Mouse (Mus musculus) forebrain, embryonic 14.5 days (tissue): ENCODE measurements at regions not wholly inside any gene's neighbourhood (a gene's known extent, or its start where the extent isn't known, plus 50 kb on each side); places are given as distances from the start of the nearest gene placed in this dataset.

Source experiments
- ATAC-seq: fragments of 200-750 bp; cut with Nextera tagmentation; 2 replicates; pipeline ENCODE4 v1.8.0; 2017; ENCODE audit warnings: mild to moderate bottlenecking, moderate library complexity
- DNase-seq: peaks from one replicate; pipeline ENCODE4 v3.0.0-alpha.2; 2015; ENCODE audit warnings: low spot score
- H3K27ac ChIP-seq: fragments of 300-500 bp; sonication (generic); 2 replicates; pipeline ENCODE4 v1.5.1; 2014; ENCODE audit warnings: low read depth, mild to moderate bottlenecking, control low read depth, low read length, moderate library complexity
- H3K27me3 ChIP-seq: fragments of 300-500 bp; sonication (generic); replicated peaks from 2 replicates; pipeline ENCODE4 v1.6.1; 2014; ENCODE audit warnings: low read length, control low read depth, mixed read lengths; ENCODE audit not compliant: control insufficient read depth, insufficient read depth
- H3K36me3 ChIP-seq: fragments of 300-500 bp; sonication (generic); 2 replicates; pipeline ENCODE4 v1.6.1; 2014; ENCODE audit warnings: low read length, control low read depth; ENCODE audit not compliant: control insufficient read depth, insufficient read depth
- H3K4me1 ChIP-seq: fragments of 300-500 bp; sonication (generic); 2 replicates; pipeline ENCODE4 v1.6.1; 2014; ENCODE audit warnings: antibody characterized with exemption, low read length, control low read depth; ENCODE audit not compliant: control insufficient read depth, insufficient read depth
- H3K4me2 ChIP-seq: fragments of 300-500 bp; sonication (generic); 2 replicates; pipeline ENCODE4 v1.6.1; 2014; ENCODE audit warnings: mild to moderate bottlenecking, control low read depth, low read length
- H3K4me3 ChIP-seq: fragments of 300-500 bp; sonication (generic); 2 replicates; pipeline ENCODE4 v1.5.1; 2014; ENCODE audit warnings: low read depth, low read length, control low read depth
- H3K9ac ChIP-seq: fragments of 300-500 bp; sonication (generic); 2 replicates; pipeline ENCODE4 v1.6.1; 2014; ENCODE audit warnings: mild to moderate bottlenecking, low read length, control low read depth, moderate library complexity
- H3K9me3 ChIP-seq: fragments of 300-500 bp; sonication (generic); replicated peaks from 2 replicates; pipeline ENCODE4 v1.6.1; 2016; ENCODE audit warnings: low read length, control low read depth, mixed read lengths; ENCODE audit not compliant: control insufficient read depth
- WGBS: fragments of 180-500 bp; shearing (Covaris S2); extraction: QIAGEN DNeasy Blood & Tissue Kit; methylation state at CpG from one replicate; pipeline ENCODE4 v1.1.7; 2014; 5-methylcytosine and 5-hydroxymethylcytosine counted together

DNA sequence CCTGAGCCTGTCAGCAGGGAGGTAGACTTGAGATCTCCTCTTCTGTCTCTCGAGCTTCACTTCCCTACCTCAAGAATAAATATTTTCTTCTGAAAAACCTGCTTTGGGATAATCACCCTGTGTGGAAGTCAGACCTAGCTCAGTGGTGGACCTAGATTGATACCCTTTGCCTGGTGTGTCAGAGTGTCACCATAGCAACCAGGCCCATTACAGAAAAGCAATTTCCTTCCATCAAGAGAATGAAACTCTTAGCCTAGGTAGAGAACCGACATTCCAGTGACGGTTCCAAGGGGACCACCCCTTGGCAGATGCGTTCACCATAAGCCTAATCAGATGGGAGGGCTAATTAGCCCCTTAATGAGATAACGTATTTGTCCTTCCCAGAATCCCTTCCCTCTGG, 389.9 kb downstream of the Adam3 start:
- Histone ChIP-seq H3K27me3 (no peaks in the 10 kb centered on the region), H3K4me3 (no peak overlapping the region), H3K9me3 (no peaks in the 10 kb centered on the region), H3K9ac (no peak overlapping the region), H3K27ac (no peak overlapping the region), H3K36me3 (no peaks in the 10 kb centered on the region), H3K4me1 (no peaks in the 10 kb centered on the region), H3K4me2 (no peak overlapping the region)
- ATAC-seq = no peak
- 19% methylated on average over 5 of the region's 5 CpGs for WGBS
- peak; percentile 16 for DNase-seq

DNA sequence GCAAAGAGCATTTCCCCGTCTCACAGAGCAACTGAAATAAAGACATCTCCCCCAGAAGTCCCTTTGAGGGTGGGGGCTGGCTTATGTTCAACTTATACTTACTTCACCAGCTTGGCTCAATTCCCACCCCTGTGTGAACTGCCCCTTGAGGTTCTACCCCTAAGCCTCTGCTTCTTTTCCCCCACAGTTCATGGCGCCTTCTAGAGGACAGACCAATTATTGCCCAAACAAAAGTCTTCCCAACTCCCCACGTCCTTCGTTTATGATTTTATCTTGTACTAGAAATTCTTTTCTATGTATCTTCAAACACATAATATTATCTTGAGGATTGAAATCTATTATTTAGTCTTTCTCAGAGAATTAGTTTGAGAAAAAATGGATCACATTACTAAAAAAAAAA, 391.9 kb downstream of the Adam3 start:
- no peaks in the 10 kb centered on the region for H3K9me3 ChIP-seq
- 68% methylated on average over 4 of the region's 4 CpGs for WGBS
- no peak for DNase-seq
- no peak for ATAC-seq
- no peak overlapping the region for H3K27ac ChIP-seq
- H3K4me3 ChIP-seq = no peak overlapping the region
- H3K4me1 ChIP-seq = no peaks in the 10 kb centered on the region
- H3K9ac ChIP-seq = no peak overlapping the region
- H3K27me3 ChIP-seq = no peaks in the 10 kb centered on the region
- no peak overlapping the region for H3K4me2 ChIP-seq
- H3K36me3 ChIP-seq = no peaks in the 10 kb centered on the region

DNA sequence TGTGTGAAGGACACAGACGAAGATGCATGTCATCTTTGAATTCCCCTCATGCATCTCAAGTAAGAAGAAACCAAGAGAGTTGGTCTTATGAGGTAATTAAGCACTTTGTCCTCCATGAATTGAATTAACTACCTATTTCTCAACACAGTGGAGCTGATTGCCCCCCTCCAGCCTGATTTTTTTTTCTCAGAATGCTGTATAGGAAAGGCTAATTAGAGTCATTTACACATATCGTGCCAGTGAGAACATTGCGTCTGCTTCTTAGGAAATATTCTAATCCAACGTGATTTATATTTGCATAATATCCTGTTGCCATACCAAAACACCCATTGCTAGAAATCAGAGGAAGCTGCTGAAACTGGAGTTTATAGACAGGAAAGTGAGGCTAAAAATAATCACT, 414.8 kb downstream of the Adam3 start:
- peak; percentile 46; the same call in 1 of the 2 replicates for ATAC-seq
- no peak overlapping the region for H3K4me3 ChIP-seq
- no peaks in the 10 kb centered on the region for H3K4me1 ChIP-seq
- H3K9ac ChIP-seq = no peak overlapping the region
- no peaks in the 10 kb centered on the region for H3K27me3 ChIP-seq
- DNase-seq = peak; percentile 52
- no peak overlapping the region for H3K27ac ChIP-seq
- H3K9me3 ChIP-seq = no peaks in the 10 kb centered on the region
- H3K36me3 ChIP-seq = no peaks in the 10 kb centered on the region
- H3K4me2 ChIP-seq = no peak overlapping the region
- WGBS = 24% methylated on average over 4 of the region's 4 CpGs

DNA sequence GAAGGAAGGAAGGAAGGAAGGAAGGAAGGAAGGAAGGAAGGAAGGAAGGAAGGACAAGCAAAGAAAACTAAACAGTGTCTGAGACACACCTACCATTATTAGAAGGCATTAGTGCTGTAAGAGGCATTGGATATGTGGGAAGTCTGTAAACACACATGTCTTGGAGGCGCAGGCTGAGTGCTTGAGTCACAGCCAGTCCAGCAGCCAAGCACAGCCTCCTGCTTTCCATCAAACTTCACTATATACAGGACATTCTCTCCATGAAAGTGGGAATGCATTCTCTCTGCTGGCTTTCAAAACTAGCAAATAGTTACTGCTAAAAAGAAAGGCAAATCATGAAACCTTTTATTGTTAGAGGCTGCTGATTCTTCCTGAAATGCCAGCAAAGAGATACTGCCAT, 431.1 kb downstream of the Adam3 start:
- no peak overlapping the region for H3K27ac ChIP-seq
- no peaks in the 10 kb centered on the region for H3K9me3 ChIP-seq
- ATAC-seq (no peak), DNase-seq (no peak)
- no peaks in the 10 kb centered on the region for H3K27me3 ChIP-seq
- WGBS = 89% methylated on average over 1 of the region's 1 CpGs
- no peaks in the 10 kb centered on the region for H3K4me1 ChIP-seq
- H3K4me2 ChIP-seq = no peak overlapping the region
- H3K36me3 ChIP-seq = no peaks in the 10 kb centered on the region
- no peak overlapping the region for H3K9ac ChIP-seq
- H3K4me3 ChIP-seq = no peak overlapping the region

DNA sequence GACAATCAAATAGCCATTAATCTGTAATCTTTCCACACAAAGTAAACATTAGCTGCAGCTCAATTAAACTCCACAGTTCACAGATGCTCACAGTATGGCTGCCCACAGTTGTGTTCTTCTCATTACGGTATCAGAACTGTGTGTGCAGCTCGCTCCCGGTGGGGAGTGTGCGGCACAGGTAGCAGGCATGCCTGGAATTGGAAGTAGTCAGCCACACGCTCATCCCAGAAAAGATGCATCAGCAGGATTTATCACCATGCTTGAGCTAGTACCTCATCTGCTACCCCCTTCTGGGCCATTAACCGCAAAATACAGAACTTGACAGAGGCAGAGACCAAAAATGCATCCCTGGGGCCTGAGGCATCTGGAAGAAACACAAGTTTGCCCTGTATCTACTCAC, 437.8 kb downstream of the Adam3 start:
- Histone ChIP-seq H3K4me1 (no peaks in the 10 kb centered on the region), H3K9me3 (no peaks in the 10 kb centered on the region), H3K4me3 (no peak overlapping the region), H3K27me3 (no peaks in the 10 kb centered on the region), H3K4me2 (no peak overlapping the region), H3K27ac (no peak overlapping the region), H3K36me3 (no peaks in the 10 kb centered on the region), H3K9ac (no peak overlapping the region)
- DNase-seq (no peak), ATAC-seq (no peak)
- WGBS = 85% methylated on average over 6 of the region's 6 CpGs

DNA sequence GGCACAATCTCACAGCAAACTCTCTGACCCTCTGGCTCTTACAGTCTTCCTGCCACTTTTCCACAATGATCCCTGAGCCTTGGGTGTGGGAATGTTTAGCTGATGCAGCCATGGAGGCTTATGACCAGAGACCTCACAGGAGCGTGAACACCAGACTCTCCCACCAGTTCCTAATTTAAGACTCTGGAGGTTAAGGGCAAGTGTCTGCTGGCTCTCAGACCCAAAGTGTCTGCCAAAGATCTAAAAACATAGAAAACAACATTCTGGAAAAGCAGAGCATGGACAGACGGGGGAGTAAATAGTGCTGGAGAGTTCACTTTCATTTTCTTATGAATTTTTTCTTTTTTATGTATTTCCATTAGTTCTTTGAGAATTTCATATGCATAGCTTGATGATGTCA, 440.7 kb downstream of the Adam3 start:
- Histone ChIP-seq H3K27me3 (no peaks in the 10 kb centered on the region), H3K4me3 (no peak overlapping the region), H3K36me3 (no peaks in the 10 kb centered on the region), H3K9me3 (no peaks in the 10 kb centered on the region), H3K4me1 (no peaks in the 10 kb centered on the region), H3K9ac (no peak overlapping the region), H3K27ac (no peak overlapping the region), H3K4me2 (no peak overlapping the region)
- ATAC-seq (no peak), DNase-seq (no peak)
- 94% methylated on average over 2 of the region's 2 CpGs for WGBS

DNA sequence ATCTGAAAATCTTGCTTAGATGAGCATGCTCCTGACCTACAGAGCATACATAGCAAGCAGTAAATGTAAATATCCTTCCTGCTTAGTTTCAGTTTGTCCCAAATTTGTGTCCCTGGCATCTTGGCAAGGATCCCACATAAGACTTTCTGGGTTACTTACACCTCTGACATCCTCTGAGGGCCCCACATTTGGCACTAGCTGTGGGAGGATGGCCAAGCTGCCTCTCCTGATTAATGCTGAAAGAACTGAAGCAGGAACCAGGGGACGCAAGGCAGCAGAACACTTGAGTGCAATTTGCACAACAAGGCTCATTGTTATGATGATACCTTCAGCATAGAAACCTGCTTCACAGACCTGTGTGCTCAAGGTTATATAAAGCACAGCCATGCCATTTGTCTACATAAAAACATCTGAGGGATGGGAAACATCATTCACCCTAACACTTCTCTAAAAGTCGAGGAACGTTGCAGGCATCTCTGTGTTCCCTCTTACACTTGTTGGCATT, 441.7 kb downstream of the Adam3 start:
- H3K9me3 ChIP-seq = no peaks in the 10 kb centered on the region
- DNase-seq (no peak), ATAC-seq (no peak)
- H3K4me2 ChIP-seq = no peak overlapping the region
- H3K27ac ChIP-seq = no peak overlapping the region
- 76% methylated on average over 3 of the region's 3 CpGs for WGBS
- H3K9ac ChIP-seq = no peak overlapping the region
- no peak overlapping the region for H3K4me3 ChIP-seq
- no peaks in the 10 kb centered on the region for H3K4me1 ChIP-seq
- no peaks in the 10 kb centered on the region for H3K27me3 ChIP-seq
- no peaks in the 10 kb centered on the region for H3K36me3 ChIP-seq

DNA sequence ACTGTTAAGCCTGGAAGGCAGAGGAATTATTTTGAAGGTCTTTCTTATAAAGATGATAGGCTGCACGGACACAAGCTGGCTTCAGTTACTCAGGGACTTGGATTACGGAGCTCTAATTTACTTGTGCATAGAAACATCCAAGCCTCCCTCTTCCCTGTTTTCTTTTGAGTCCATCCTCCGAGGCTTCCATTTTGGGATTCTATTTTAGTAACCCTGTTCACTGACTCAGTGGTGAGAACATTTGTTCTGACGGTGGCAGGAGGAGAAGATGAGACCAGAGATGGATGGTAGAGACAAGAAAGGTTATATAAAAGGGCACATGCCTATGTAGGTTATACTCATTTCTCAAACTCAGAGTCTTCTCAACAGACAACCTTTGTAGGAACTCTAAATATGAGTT, 445.4 kb downstream of the Adam3 start:
- 90% methylated on average over 4 of the region's 4 CpGs for WGBS
- Histone ChIP-seq H3K4me3 (no peak overlapping the region), H3K27ac (no peak overlapping the region), H3K9me3 (no peaks in the 10 kb centered on the region), H3K27me3 (no peaks in the 10 kb centered on the region), H3K36me3 (no peaks in the 10 kb centered on the region), H3K4me1 (no peaks in the 10 kb centered on the region), H3K4me2 (no peak overlapping the region), H3K9ac (no peak overlapping the region)
- no peak for ATAC-seq
- no peak for DNase-seq

DNA sequence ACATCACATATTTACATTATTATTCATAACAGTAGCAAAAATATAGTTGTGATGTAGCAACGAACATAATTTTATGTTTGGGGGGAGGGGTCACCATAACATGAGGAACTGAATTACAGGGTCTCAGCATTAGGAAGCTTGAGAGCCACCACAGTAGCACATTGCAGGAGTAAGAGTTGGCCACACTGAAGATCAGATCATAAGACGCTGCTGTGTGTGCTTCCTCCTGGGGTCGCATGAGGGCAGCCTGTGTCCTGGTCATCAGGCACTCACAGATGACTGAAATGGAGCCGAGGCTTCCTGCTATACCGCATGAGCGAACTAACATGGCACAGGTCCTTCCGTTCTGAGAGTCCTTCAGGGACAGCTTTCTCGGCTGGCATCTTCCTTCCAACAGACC, 447.3 kb downstream of the Adam3 start:
- H3K36me3 ChIP-seq = no peaks in the 10 kb centered on the region
- H3K4me2 ChIP-seq = no peak overlapping the region
- 84% methylated on average over 8 of the region's 8 CpGs for WGBS
- H3K9ac ChIP-seq = no peak overlapping the region
- no peak overlapping the region for H3K4me3 ChIP-seq
- ATAC-seq (no peak), DNase-seq (no peak)
- H3K4me1 ChIP-seq = no peaks in the 10 kb centered on the region
- H3K27ac ChIP-seq = no peak overlapping the region
- no peaks in the 10 kb centered on the region for H3K27me3 ChIP-seq
- H3K9me3 ChIP-seq = no peaks in the 10 kb centered on the region

DNA sequence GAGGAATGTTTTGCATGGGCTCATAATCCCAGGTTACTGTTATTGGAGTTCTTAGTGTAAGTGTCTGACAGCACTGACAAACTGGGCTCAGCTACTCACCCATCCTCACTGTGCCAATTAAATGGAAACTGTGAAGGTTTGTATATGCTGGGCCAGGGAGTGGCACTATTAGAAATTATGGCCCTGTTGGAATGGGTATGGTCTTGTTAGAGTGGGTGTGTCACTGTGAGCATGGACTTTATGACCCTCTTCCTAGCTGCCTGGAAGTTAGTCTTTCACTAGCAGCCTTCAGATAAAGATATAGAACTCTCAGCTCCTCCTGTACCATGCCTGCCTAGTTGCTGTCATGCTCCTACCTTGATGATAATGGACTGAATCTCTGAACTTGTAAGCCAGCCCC, 464.3 kb downstream of the Adam3 start:
- Histone ChIP-seq H3K4me2 (no peak overlapping the region), H3K36me3 (no peaks in the 10 kb centered on the region), H3K27me3 (no peaks in the 10 kb centered on the region), H3K27ac (no peak overlapping the region), H3K4me1 (no peaks in the 10 kb centered on the region), H3K9ac (no peak overlapping the region), H3K4me3 (no peak overlapping the region), H3K9me3 (no peaks in the 10 kb centered on the region)
- DNase-seq (no peak), ATAC-seq (no peak)
